Mouse (Mus musculus): ENCODE measurements around the gene Mki67.

GRCm38 (mm10) chr7:135666314-135666713 lies 49.8 kb downstream of the Mki67 start:
- TF ChIP-seq USF1 (IDR thresholded peaks at IDR 0.05; ENCODE audit: low read depth, low read length) (no peak), CTCF (conservative IDR thresholded peaks at IDR 0.05 in 1 of 2, IDR thresholded peaks at IDR 0.05 in 1 of 2; ENCODE audit: low read depth in 2 of 2, low read length in 2 of 2) (no peak), ZNF384 (IDR thresholded peaks at IDR 0.05; ENCODE audit: low read depth, low read length) (no peak), EP300 (IDR thresholded peaks at IDR 0.05; ENCODE audit: low read length) (no peak), TCF12 (IDR thresholded peaks at IDR 0.05; ENCODE audit: low read depth, low read length) (no peak), ZMIZ1 (IDR thresholded peaks at IDR 0.05; ENCODE audit: low read depth, low read length) (no peak), MYC (IDR thresholded peaks at IDR 0.05; ENCODE audit: low read depth, low read length) (no peak), ELF1 (IDR thresholded peaks at IDR 0.05; ENCODE audit: low read depth, low read length) (no peak), POLR2A (IDR thresholded peaks at IDR 0.05; ENCODE audit: low read depth, low read length) (no peak), ZC3H11A (IDR thresholded peaks at IDR 0.05; ENCODE audit: low read depth, low read length) (no peak)

All from CH12.LX (cell line).